Mouse (Mus musculus) bone marrow, adult 2 months (tissue): Measurements from ENCODE around the gene Gm44579.

ENCODE experiments used
- CTCF ChIP-seq: fragments of 200-500 bp; IDR thresholded peaks from 2 replicates; pipeline ENCODE4 v1.5.1; 2011; ENCODE audit warnings: low read length, control low read depth; ENCODE audit not compliant: control insufficient read depth, insufficient read depth
- POLR2A ChIP-seq: fragments of 200-500 bp; IDR thresholded peaks from 2 replicates; pipeline ENCODE4 v1.6.1; 2011; ENCODE audit warnings: low read depth, mild to moderate bottlenecking, control low read depth, low read length, borderline replicate concordance; ENCODE audit not compliant: control insufficient read depth

- TF ChIP-seq CTCF: peak; percentile 67
- TF ChIP-seq POLR2A: no peak
Measured at GRCm38 (mm10) chr15:98181132-98181711, 39.6 kb downstream of the Gm44579 start.
